Mouse (Mus musculus) heart, embryonic 16.5 days (tissue): ENCODE results near the gene Tgfbr3. TPM values are rescaled to one million over a fixed set of nuclear protein-coding genes. Genes with fewer than 3 reads are reported as not detected.

ENCODE experiments used
- ATAC-seq: fragments of 200-750 bp; cut with Nextera tagmentation; replicated peaks from 2 replicates; pipeline ENCODE4 v1.8.0; 2017; ENCODE audit warnings: moderate number of reproducible peaks; ENCODE audit not compliant: insufficient read depth, low FRiP score; ENCODE audit errors: extremely low read depth
- H3K27ac ChIP-seq: fragments of 300-500 bp; sonication (generic); 2 replicates; pipeline ENCODE4 v1.5.1; 2014; ENCODE audit warnings: mild to moderate bottlenecking, low read length, control low read depth, moderate library complexity
- H3K27me3 ChIP-seq: fragments of 300-500 bp; sonication (generic); 2 replicates; pipeline ENCODE4 v1.6.1; 2014; ENCODE audit warnings: low read length, mixed read lengths; ENCODE audit not compliant: control insufficient read depth, insufficient read depth
- H3K36me3 ChIP-seq: fragments of 300-500 bp; sonication (generic); 2 replicates; pipeline ENCODE4 v1.6.1; 2014; ENCODE audit not compliant: control insufficient read depth, insufficient read depth
- H3K4me1 ChIP-seq: fragments of 300-500 bp; sonication (generic); 2 replicates; pipeline ENCODE4 v1.6.1; 2014; ENCODE audit warnings: low read length, mixed read lengths; ENCODE audit not compliant: control insufficient read depth, insufficient read depth
- H3K4me2 ChIP-seq: fragments of 300-500 bp; sonication (generic); 2 replicates; pipeline ENCODE4 v1.6.1; 2014; ENCODE audit warnings: low read depth, mild to moderate bottlenecking, control low read depth, low read length
- H3K4me3 ChIP-seq: fragments of 300-500 bp; sonication (generic); 2 replicates; pipeline ENCODE4 v1.5.1; 2014; ENCODE audit warnings: mild to moderate bottlenecking, control low read depth, low read length
- H3K9ac ChIP-seq: fragments of 300-500 bp; sonication (generic); 2 replicates; pipeline ENCODE4 v1.6.1; 2014; ENCODE audit warnings: low read length, control low read depth
- H3K9me3 ChIP-seq: fragments of 300-500 bp; sonication (generic); replicated peaks from 2 replicates; pipeline ENCODE4 v1.6.1; 2016; ENCODE audit warnings: low read length; ENCODE audit not compliant: control insufficient read depth
- WGBS: fragments of 180-500 bp; shearing (Covaris S2); extraction: QIAGEN DNeasy Blood & Tissue Kit; methylation state at CpG from one replicate; pipeline ENCODE4 v1.1.7; 2014; 5-methylcytosine and 5-hydroxymethylcytosine counted together
- polyA plus RNA-seq: library from polyadenylated mRNA; unstranded; fragments of >200 nt; fragmentation: Nextera tagmentation; extraction: Ambion mirVana; gene quantifications from 2 replicates; pipeline ENCODE4 v1.2.1, GENCODE M21; 2015

Gene Tgfbr3
- polyA plus RNA-seq, 1 experiment from 2014 or later = 20.1 TPM

GRCm38 (mm10) chr5:107213373-107214132 is 75.9 kb downstream of the Tgfbr3 start:
- H3K4me1 ChIP-seq = peaks cover 17% of the 10 kb centered on the region
- H3K4me3 ChIP-seq = no peak overlapping the region
- no peaks in the 10 kb centered on the region for H3K27me3 ChIP-seq
- WGBS = 74% methylated on average over 9 of the region's 9 CpGs
- H3K4me2 ChIP-seq = no peak overlapping the region
- no peak overlapping the region for H3K27ac ChIP-seq
- H3K9ac ChIP-seq = no peak overlapping the region
- peaks cover 5% of the 10 kb centered on the region for H3K36me3 ChIP-seq
- no peak for ATAC-seq
- H3K9me3 ChIP-seq = no peaks in the 10 kb centered on the region

- no peak for ATAC-seq
- H3K9ac ChIP-seq = no peak overlapping the region
- no peak overlapping the region for H3K4me2 ChIP-seq
- H3K27ac ChIP-seq = no peak overlapping the region
- H3K4me1 ChIP-seq = peaks cover 3% of the 10 kb centered on the region
- no peak overlapping the region for H3K4me3 ChIP-seq
- peaks cover 5% of the 10 kb centered on the region for H3K36me3 ChIP-seq
- H3K27me3 ChIP-seq = no peaks in the 10 kb centered on the region
- WGBS = 86% methylated on average over 10 of the region's 10 CpGs
- no peaks in the 10 kb centered on the region for H3K9me3 ChIP-seq
Observed at GRCm38 (mm10) chr5:107211830-107212370, 77.5 kb downstream of the Tgfbr3 start.

- ATAC-seq = no peak
Observed at GRCm38 (mm10) chr5:107210040-107210439, 79.4 kb downstream of the Tgfbr3 start.

GRCm38 (mm10) chr5:107207911-107208310 is 81.5 kb downstream of the Tgfbr3 start:
- H3K4me2 ChIP-seq = no peak overlapping the region
- H3K27ac ChIP-seq = no peak overlapping the region
- H3K36me3 ChIP-seq = no peaks in the 10 kb centered on the region; the same call in 1 of the 2 replicates
- H3K27me3 ChIP-seq = no peaks in the 10 kb centered on the region
- no peak overlapping the region for H3K9ac ChIP-seq
- WGBS = 72% methylated on average over 5 of the region's 5 CpGs
- H3K4me3 ChIP-seq = no peak overlapping the region
- ATAC-seq = 0 out of 2 replicates have a peak, but pooled peaks have one; percentile 35
- H3K9me3 ChIP-seq = no peaks in the 10 kb centered on the region
- H3K4me1 ChIP-seq = peaks cover 7% of the 10 kb centered on the region

More at GRCm38 (mm10) chr5:107210040-107210439, 79.4 kb downstream of the Tgfbr3 start:
- H3K36me3 ChIP-seq = peaks cover 5% of the 10 kb centered on the region
- no peak overlapping the region for H3K27ac ChIP-seq
- no peak overlapping the region for H3K9ac ChIP-seq
- no peak overlapping the region for H3K4me2 ChIP-seq
- WGBS = 93% methylated on average over 2 of the region's 2 CpGs
- H3K4me3 ChIP-seq = no peak overlapping the region
- H3K4me1 ChIP-seq = no peaks in the 10 kb centered on the region; the same call in 1 of the 2 replicates
- no peaks in the 10 kb centered on the region for H3K27me3 ChIP-seq
- no peaks in the 10 kb centered on the region for H3K9me3 ChIP-seq

GRCm38 (mm10) chr5:107204306-107204705 is 85.1 kb downstream of the Tgfbr3 start:
- Histone ChIP-seq H3K36me3 (no peaks in the 10 kb centered on the region; the same call in 1 of the 2 replicates), H3K9me3 (no peaks in the 10 kb centered on the region), H3K4me1 (peaks cover 37% of the 10 kb centered on the region), H3K27me3 (no peaks in the 10 kb centered on the region), H3K4me2 (no peak overlapping the region), H3K9ac (no peak overlapping the region), H3K4me3 (no peak overlapping the region), H3K27ac (no peak overlapping the region)
- no peak for ATAC-seq

GRCm38 (mm10) chr5:107202801-107203559 is 86.4 kb downstream of the Tgfbr3 start:
- peaks cover 37% of the 10 kb centered on the region for H3K4me1 ChIP-seq
- 25% methylated on average over 8 of the region's 8 CpGs for WGBS
- no peaks in the 10 kb centered on the region; the same call in 1 of the 2 replicates for H3K36me3 ChIP-seq
- H3K4me2 ChIP-seq = 0 out of 2 replicates have a peak overlapping the region, but pooled peaks have one; percentile 13
- no peak overlapping the region for H3K9ac ChIP-seq
- peak; percentile 25; the same call in 1 of the 2 replicates for ATAC-seq
- H3K27ac ChIP-seq = peak overlapping the region; percentile 41; the same call in 1 of the 2 replicates
- H3K27me3 ChIP-seq = no peaks in the 10 kb centered on the region
- no peak overlapping the region for H3K4me3 ChIP-seq
- no peaks in the 10 kb centered on the region for H3K9me3 ChIP-seq

GRCm38 (mm10) chr5:107201509-107202182 is 87.8 kb downstream of the Tgfbr3 start:
- H3K9ac ChIP-seq = no peak overlapping the region
- no peaks in the 10 kb centered on the region for H3K27me3 ChIP-seq
- H3K9me3 ChIP-seq = no peaks in the 10 kb centered on the region
- peaks cover 37% of the 10 kb centered on the region for H3K4me1 ChIP-seq
- no peak for ATAC-seq
- no peak overlapping the region for H3K27ac ChIP-seq
- H3K4me3 ChIP-seq = no peak overlapping the region
- no peak overlapping the region for H3K4me2 ChIP-seq
- WGBS = 70% methylated on average over 9 of the region's 9 CpGs
- no peaks in the 10 kb centered on the region; the same call in 1 of the 2 replicates for H3K36me3 ChIP-seq

GRCm38 (mm10) chr5:107200853-107201341 is 88.5 kb downstream of the Tgfbr3 start:
- Histone ChIP-seq H3K27ac (peak overlapping the region; percentile 55), H3K4me3 (no peak overlapping the region), H3K9me3 (no peaks in the 10 kb centered on the region), H3K4me1 (peaks cover 37% of the 10 kb centered on the region), H3K4me2 (no peak overlapping the region), H3K9ac (no peak overlapping the region), H3K36me3 (no peaks in the 10 kb centered on the region; the same call in 1 of the 2 replicates), H3K27me3 (no peaks in the 10 kb centered on the region)
- no peak for ATAC-seq
- WGBS = 60% methylated on average over 12 of the region's 12 CpGs
